Mouse (Mus musculus): Measurements from ENCODE around the gene Il6ra. TPM values are rescaled to one million over a fixed set of nuclear protein-coding genes. Genes with fewer than 3 reads are reported as not detected.
A peak's percentile ranks its signal among the peaks of the same experiment; 100 is the strongest.

Gene Il6ra
- polyA plus RNA-seq, 1 experiment, result 0.97 TPM

- TF ChIP-seq CTCF (IDR thresholded peaks at IDR 0.05; ENCODE audit: low read depth, low read length), result no peak
- H3K4me3 ChIP-seq (ENCODE audit: low read depth, low read length), result no peak overlapping the region
- no peaks in the 10 kb centered on the region for H3K36me3 ChIP-seq (ENCODE audit: control insufficient read depth, insufficient read depth, low read length, poor library complexity, severe bottlenecking)
- no peak overlapping the region for H3K9ac ChIP-seq (ENCODE audit: low read depth, poor library complexity, severe bottlenecking)
- H3K27me3 ChIP-seq (ENCODE audit: control insufficient read depth, insufficient read depth, low read length, poor library complexity, severe bottlenecking), result no peaks in the 10 kb centered on the region
- no peaks in the 10 kb centered on the region for H3K4me1 ChIP-seq (ENCODE audit: control insufficient read depth, insufficient read depth, low read length)
- no peaks in the 10 kb centered on the region for H3K9me3 ChIP-seq (replicated peaks; ENCODE audit: control insufficient read depth, insufficient read depth, low read length, poor library complexity, severe bottlenecking)
- H3K27ac ChIP-seq (ENCODE audit: insufficient read depth, low read length), result no peak overlapping the region
Observed at GRCm38 (mm10) chr3:89908836-89909235, 4.2 kb downstream of the Il6ra start.

- no peak for TF ChIP-seq EP300 (IDR thresholded peaks at IDR 0.05; ENCODE audit: insufficient read depth, low read depth, low read length)
- TF ChIP-seq CTCF (IDR thresholded peaks at IDR 0.05; ENCODE audit: low read depth, low read length), result no peak
- no peak for TF ChIP-seq POLR2A (IDR thresholded peaks at IDR 0.05; ENCODE audit: insufficient read depth, low read length)
- Histone ChIP-seq H3K4me3 (ENCODE audit: low read depth, low read length) (no peak overlapping the region), H3K36me3 (ENCODE audit: control insufficient read depth, insufficient read depth, low read length, poor library complexity, severe bottlenecking) (no peaks in the 10 kb centered on the region), H3K27me3 (ENCODE audit: control insufficient read depth, insufficient read depth, low read length, poor library complexity, severe bottlenecking) (no peaks in the 10 kb centered on the region), H3K9me3 (replicated peaks; ENCODE audit: control insufficient read depth, insufficient read depth, low read length, poor library complexity, severe bottlenecking) (no peaks in the 10 kb centered on the region), H3K9ac (ENCODE audit: low read depth, poor library complexity, severe bottlenecking) (no peak overlapping the region), H3K4me1 (ENCODE audit: control insufficient read depth, insufficient read depth, low read length) (no peaks in the 10 kb centered on the region), H3K27ac (ENCODE audit: insufficient read depth, low read length) (no peak overlapping the region)
Observed at GRCm38 (mm10) chr3:89907846-89908245, 5.2 kb downstream of the Il6ra start.

- Histone ChIP-seq H3K4me1 (ENCODE audit: control insufficient read depth, insufficient read depth, low read length) (peaks cover 6% of the 10 kb centered on the region), H3K4me3 (ENCODE audit: low read depth, low read length) (no peak overlapping the region), H3K9ac (ENCODE audit: low read depth, poor library complexity, severe bottlenecking) (no peak overlapping the region), H3K27me3 (ENCODE audit: control insufficient read depth, insufficient read depth, low read length, poor library complexity, severe bottlenecking) (no peaks in the 10 kb centered on the region), H3K36me3 (ENCODE audit: control insufficient read depth, insufficient read depth, low read length, poor library complexity, severe bottlenecking) (no peaks in the 10 kb centered on the region), H3K27ac (ENCODE audit: insufficient read depth, low read length) (no peak overlapping the region), H3K9me3 (replicated peaks; ENCODE audit: control insufficient read depth, insufficient read depth, low read length, poor library complexity, severe bottlenecking) (no peaks in the 10 kb centered on the region)
- no peak for TF ChIP-seq CTCF (IDR thresholded peaks at IDR 0.05; ENCODE audit: low read depth, low read length)
- no peak for TF ChIP-seq EP300 (IDR thresholded peaks at IDR 0.05; ENCODE audit: insufficient read depth, low read depth, low read length)
- no peak for TF ChIP-seq POLR2A (IDR thresholded peaks at IDR 0.05; ENCODE audit: insufficient read depth, low read length)
Observed at GRCm38 (mm10) chr3:89899511-89899908, 13.5 kb downstream of the Il6ra start.

- Histone ChIP-seq H3K27me3 (ENCODE audit: control insufficient read depth, insufficient read depth, low read length, poor library complexity, severe bottlenecking) (no peaks in the 10 kb centered on the region), H3K27ac (ENCODE audit: insufficient read depth, low read length) (no peak overlapping the region), H3K4me3 (ENCODE audit: low read depth, low read length) (no peak overlapping the region), H3K36me3 (ENCODE audit: control insufficient read depth, insufficient read depth, low read length, poor library complexity, severe bottlenecking) (no peaks in the 10 kb centered on the region), H3K4me1 (ENCODE audit: control insufficient read depth, insufficient read depth, low read length) (peaks cover 6% of the 10 kb centered on the region), H3K9ac (ENCODE audit: low read depth, poor library complexity, severe bottlenecking) (no peak overlapping the region), H3K9me3 (replicated peaks; ENCODE audit: control insufficient read depth, insufficient read depth, low read length, poor library complexity, severe bottlenecking) (no peaks in the 10 kb centered on the region)
- TF ChIP-seq EP300 (IDR thresholded peaks at IDR 0.05; ENCODE audit: insufficient read depth, low read depth, low read length), result no peak
- no peak for TF ChIP-seq CTCF (IDR thresholded peaks at IDR 0.05; ENCODE audit: low read depth, low read length)
- TF ChIP-seq POLR2A (IDR thresholded peaks at IDR 0.05; ENCODE audit: insufficient read depth, low read length), result no peak
Observed at GRCm38 (mm10) chr3:89898870-89899510, 14.0 kb downstream of the Il6ra start.

- Histone ChIP-seq H3K36me3 (ENCODE audit: control insufficient read depth, insufficient read depth, low read length, poor library complexity, severe bottlenecking) (no peaks in the 10 kb centered on the region), H3K4me3 (ENCODE audit: low read depth, low read length) (no peak overlapping the region), H3K9ac (ENCODE audit: low read depth, poor library complexity, severe bottlenecking) (no peak overlapping the region), H3K9me3 (replicated peaks; ENCODE audit: control insufficient read depth, insufficient read depth, low read length, poor library complexity, severe bottlenecking) (no peaks in the 10 kb centered on the region), H3K4me1 (ENCODE audit: control insufficient read depth, insufficient read depth, low read length) (peaks cover 6% of the 10 kb centered on the region), H3K27me3 (ENCODE audit: control insufficient read depth, insufficient read depth, low read length, poor library complexity, severe bottlenecking) (no peaks in the 10 kb centered on the region), H3K27ac (ENCODE audit: insufficient read depth, low read length) (no peak overlapping the region)
- TF ChIP-seq EP300 (IDR thresholded peaks at IDR 0.05; ENCODE audit: insufficient read depth, low read depth, low read length), result no peak
Observed at GRCm38 (mm10) chr3:89898011-89898410, 15.0 kb downstream of the Il6ra start.

- Histone ChIP-seq H3K4me1 (ENCODE audit: control insufficient read depth, insufficient read depth, low read length) (peaks cover 6% of the 10 kb centered on the region), H3K27ac (ENCODE audit: insufficient read depth, low read length) (no peak overlapping the region), H3K27me3 (ENCODE audit: control insufficient read depth, insufficient read depth, low read length, poor library complexity, severe bottlenecking) (no peaks in the 10 kb centered on the region), H3K36me3 (ENCODE audit: control insufficient read depth, insufficient read depth, low read length, poor library complexity, severe bottlenecking) (no peaks in the 10 kb centered on the region), H3K9ac (ENCODE audit: low read depth, poor library complexity, severe bottlenecking) (no peak overlapping the region), H3K9me3 (replicated peaks; ENCODE audit: control insufficient read depth, insufficient read depth, low read length, poor library complexity, severe bottlenecking) (no peaks in the 10 kb centered on the region), H3K4me3 (ENCODE audit: low read depth, low read length) (no peak overlapping the region)
- TF ChIP-seq EP300 (IDR thresholded peaks at IDR 0.05; ENCODE audit: insufficient read depth, low read depth, low read length) (peak; percentile 71), POLR2A (IDR thresholded peaks at IDR 0.05; ENCODE audit: insufficient read depth, low read length) (no peak)
Observed at GRCm38 (mm10) chr3:89897204-89897796, 15.7 kb downstream of the Il6ra start.
